Mouse (Mus musculus): ENCODE measurements around the gene Tmem140. TPM values are rescaled to one million over a fixed set of nuclear protein-coding genes. Genes with fewer than 3 reads are reported as not detected.
A peak's percentile ranks its signal among the peaks of the same experiment; 100 is the strongest.

Tmem140 gene
- 2.4 and 2.7 TPM in 2 replicates for polyA plus RNA-seq (2015; fragmentation: Nextera tagmentation; extraction: Ambion mirVana)

DNA sequence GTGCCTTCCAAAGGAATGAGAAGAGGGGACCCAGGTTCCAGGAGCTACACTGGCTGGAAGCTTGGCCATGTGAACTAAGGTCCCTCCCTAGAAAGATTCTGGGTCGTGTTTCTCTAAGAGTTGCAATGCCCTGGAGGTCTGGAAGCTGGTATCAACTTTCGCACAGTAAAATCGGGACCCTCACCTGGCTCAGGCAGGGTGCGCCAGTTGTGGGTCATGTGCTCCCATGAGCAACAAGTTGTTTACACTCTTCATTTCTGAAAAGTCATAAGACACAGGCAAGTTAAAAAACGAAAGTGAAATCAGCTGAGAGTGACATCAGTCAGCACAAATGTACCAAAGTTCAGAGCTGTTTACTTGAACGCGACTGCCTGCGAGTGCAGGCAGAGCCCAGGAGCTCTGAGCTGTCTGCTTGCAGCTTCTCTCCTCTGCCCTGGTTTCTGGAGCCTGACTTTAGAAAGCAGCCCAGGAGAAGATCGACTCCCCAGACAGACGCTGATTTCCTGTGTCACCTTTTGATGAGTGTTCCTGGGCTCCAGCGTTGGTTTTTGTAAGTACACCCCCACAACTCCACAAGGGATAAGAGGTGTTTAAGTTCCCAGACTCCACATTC is at the start of gene Tmem140:
Tmem140 (plus strand) TSS at position 356 of the 613 bp plus-strand sequence.
- Histone ChIP-seq H3K4me2 (peak within 1 kb of the TSS; percentile 69), H3K4me1 (replicated peaks) (peaks cover 57% of the 10 kb centered on the region), H3K36me3 (no peaks in the 10 kb centered on the region), H3K9me3 (replicated peaks) (no peaks in the 10 kb centered on the region), H3K4me3 (replicated peaks) (peak within 1 kb of the TSS; percentile 46), H3K9ac (peak within 1 kb of the TSS; percentile 66), H3K27ac (peak within 1 kb of the TSS; percentile 78), H3K27me3 (no peaks in the 10 kb centered on the region)
- no peak for DNase-seq
- WGBS (ENCODE audit: insufficient replicate concordance), result 21% methylated on average over 11 of the region's 11 CpGs
- peak; percentile 62 for ATAC-seq (ENCODE audit: low read depth)

DNA sequence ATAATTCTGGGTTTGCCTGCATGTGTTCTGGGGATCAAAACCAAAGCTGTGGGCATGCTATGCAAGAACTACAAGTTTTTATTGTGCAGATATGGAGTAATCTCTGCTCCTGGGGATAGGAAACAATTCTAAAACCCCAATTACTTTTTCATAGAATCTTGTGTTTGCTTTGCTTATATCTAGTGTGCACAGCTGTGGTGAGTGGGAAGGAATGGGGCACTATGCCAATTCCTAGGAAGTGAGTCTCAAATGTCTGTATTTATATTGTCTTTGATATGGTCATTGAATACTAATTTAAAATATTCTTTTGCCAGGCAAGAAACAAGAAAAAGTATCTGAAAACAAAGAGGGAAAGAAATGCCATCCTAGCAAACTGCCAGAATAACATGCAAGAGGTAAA is 38.5 kb upstream of the Tmem140 start:
- Histone ChIP-seq H3K4me3 (replicated peaks) (no peak overlapping the region), H3K4me2 (no peak overlapping the region), H3K9me3 (replicated peaks) (no peaks in the 10 kb centered on the region), H3K27me3 (no peaks in the 10 kb centered on the region), H3K9ac (no peak overlapping the region), H3K36me3 (no peaks in the 10 kb centered on the region), H3K4me1 (replicated peaks) (no peaks in the 10 kb centered on the region), H3K27ac (no peak overlapping the region)
- no peak for ATAC-seq (ENCODE audit: low read depth)
- DNase-seq, result no peak

DNA sequence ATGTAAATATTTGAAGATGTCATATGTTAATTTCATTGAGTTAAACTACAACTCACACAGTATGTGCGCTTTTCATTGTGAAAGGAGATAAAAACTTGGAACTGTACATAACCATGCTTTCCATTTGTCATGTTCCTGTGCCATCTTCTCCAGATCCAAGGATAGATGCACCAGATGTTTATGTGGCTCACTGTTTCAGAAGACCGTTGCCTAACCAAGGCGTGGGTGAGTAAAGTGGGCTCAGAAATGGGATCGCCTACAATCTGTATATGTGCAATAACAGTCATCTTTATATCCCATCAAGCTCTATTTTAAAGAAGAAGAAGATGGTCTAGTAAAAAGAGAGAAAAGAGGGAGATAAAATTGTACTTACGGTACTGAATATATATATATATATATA is 30.6 kb upstream of the Tmem140 start:
- Histone ChIP-seq H3K4me2 (no peak overlapping the region), H3K9ac (no peak overlapping the region), H3K27me3 (no peaks in the 10 kb centered on the region), H3K4me1 (replicated peaks) (peaks cover 4% of the 10 kb centered on the region; the same call in 1 of the 2 replicates), H3K4me3 (replicated peaks) (no peak overlapping the region), H3K9me3 (replicated peaks) (no peaks in the 10 kb centered on the region), H3K36me3 (no peaks in the 10 kb centered on the region), H3K27ac (no peak overlapping the region)
- DNase-seq, result no peak
- WGBS (ENCODE audit: insufficient replicate concordance), result 82% methylated on average over 5 of the region's 5 CpGs
- no peak for ATAC-seq (ENCODE audit: low read depth)

DNA sequence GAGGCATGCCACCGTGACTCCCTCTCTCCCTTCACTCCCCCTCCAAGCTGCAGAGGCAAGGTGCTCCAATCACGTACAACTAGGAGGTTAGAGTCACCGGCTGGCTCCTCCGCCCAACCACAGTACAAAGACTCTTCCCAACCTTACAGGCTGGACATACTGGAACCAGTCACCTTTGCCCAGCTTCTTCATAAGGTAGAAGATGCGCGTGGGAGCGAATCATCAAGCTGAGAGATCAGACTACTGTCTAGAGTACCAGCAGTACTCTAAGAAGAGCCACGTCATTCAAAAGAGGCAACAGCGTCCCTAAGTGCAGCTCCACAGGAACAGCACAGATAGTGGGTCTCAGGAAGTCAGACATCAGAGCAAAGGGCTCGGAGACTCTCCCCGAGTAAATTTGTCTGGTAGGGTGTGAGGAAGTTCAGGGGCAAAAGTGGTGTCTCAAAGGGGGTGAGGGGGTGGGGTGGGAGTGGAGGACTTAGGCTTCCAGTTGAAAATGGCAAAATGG is 1.3 kb upstream of the Tmem140 start:
- H3K9me3 ChIP-seq (replicated peaks), result no peaks in the 10 kb centered on the region
- peaks cover 44% of the 10 kb centered on the region for H3K4me1 ChIP-seq (replicated peaks)

DNA sequence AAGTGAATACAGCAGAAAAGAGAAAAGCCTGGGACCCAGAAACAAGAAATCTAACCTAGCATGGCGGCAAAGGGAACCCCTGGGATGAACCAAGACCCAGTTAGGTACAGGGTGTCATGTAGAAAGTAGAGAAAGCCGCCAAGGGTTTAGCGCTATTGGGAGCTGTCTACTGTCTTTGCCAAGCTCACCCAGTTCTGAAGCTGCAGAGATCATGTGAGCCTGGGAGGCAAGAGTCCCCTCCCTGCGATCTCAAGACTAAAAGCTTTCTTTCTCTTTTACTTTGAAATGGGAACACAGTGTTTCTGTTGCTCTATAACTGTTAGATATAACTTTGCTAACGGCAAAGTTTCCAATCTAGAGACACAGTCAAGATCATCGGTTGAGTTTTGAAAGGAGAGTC is 565 bp upstream of the Tmem140 start:
- ATAC-seq (ENCODE audit: low read depth), result no peak
- no peaks in the 10 kb centered on the region for H3K27me3 ChIP-seq
- 71% methylated on average over 6 of the region's 6 CpGs for WGBS (ENCODE audit: insufficient replicate concordance)
- DNase-seq, result no peak
- peak overlapping the region; percentile 66 for H3K9ac ChIP-seq
- H3K4me1 ChIP-seq (replicated peaks), result peaks cover 52% of the 10 kb centered on the region
- H3K36me3 ChIP-seq, result no peaks in the 10 kb centered on the region
- H3K9me3 ChIP-seq (replicated peaks), result no peaks in the 10 kb centered on the region
- peak overlapping the region; percentile 78 for H3K27ac ChIP-seq
- H3K4me3 ChIP-seq (replicated peaks), result peak overlapping the region; percentile 46
- peak overlapping the region; percentile 69 for H3K4me2 ChIP-seq

More for the DNA sequence above, 1.3 kb upstream of the Tmem140 start:
- WGBS (ENCODE audit: insufficient replicate concordance), result 62% methylated on average over 11 of the region's 11 CpGs
- Histone ChIP-seq H3K27me3 (no peaks in the 10 kb centered on the region), H3K4me2 (peak overlapping the region; percentile 69; the same call in 1 of the 2 replicates), H3K36me3 (no peaks in the 10 kb centered on the region), H3K27ac (no peak overlapping the region), H3K4me3 (replicated peaks) (no peak overlapping the region), H3K9ac (no peak overlapping the region)
- no peak for ATAC-seq (ENCODE audit: low read depth)
- no peak for DNase-seq

DNA sequence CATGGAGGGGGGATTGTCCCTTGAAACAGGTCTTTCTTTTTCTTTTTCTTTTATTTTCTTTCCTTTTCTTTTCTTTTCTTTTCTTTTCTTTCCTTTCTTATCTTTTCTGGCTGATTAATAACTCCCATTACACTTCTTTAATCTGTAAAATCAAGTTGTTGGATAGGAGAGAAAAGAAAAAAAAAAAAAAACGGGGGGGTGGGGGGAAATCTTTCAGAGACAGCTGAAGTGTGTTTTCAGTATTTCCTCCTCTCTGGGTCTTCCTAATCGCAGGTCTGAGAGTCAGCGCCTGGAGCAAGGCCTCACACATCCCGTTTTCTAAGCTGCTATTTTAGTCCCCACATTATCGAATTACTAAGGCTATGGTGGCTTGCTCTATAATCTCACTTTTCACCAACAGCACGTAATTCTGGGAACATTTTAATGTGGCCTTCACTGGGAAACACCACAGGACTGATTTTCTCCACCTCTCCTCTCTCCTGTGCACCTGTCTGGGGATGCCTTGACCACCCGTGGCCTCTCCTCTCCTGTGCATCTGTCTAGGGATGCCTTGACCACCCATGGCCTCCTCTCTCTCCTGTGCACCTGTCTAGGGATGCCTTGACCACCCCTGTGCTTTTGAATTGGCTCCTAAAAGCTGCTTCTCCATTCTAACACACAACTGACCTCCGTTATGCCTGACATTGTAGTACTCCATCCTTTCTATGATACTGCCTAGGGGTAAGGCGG is 1.0 kb downstream of the Tmem140 start:
- Histone ChIP-seq H3K36me3 (no peaks in the 10 kb centered on the region), H3K9ac (no peak overlapping the region), H3K4me3 (replicated peaks) (no peak overlapping the region), H3K27me3 (no peaks in the 10 kb centered on the region), H3K27ac (no peak overlapping the region), H3K9me3 (replicated peaks) (no peaks in the 10 kb centered on the region), H3K4me1 (replicated peaks) (peaks cover 67% of the 10 kb centered on the region), H3K4me2 (peak overlapping the region; percentile 17; the same call in 1 of the 2 replicates)
- no peak for ATAC-seq (ENCODE audit: low read depth)
- WGBS (ENCODE audit: insufficient replicate concordance), result 42% methylated on average over 9 of the region's 9 CpGs
- DNase-seq, result no peak

DNA sequence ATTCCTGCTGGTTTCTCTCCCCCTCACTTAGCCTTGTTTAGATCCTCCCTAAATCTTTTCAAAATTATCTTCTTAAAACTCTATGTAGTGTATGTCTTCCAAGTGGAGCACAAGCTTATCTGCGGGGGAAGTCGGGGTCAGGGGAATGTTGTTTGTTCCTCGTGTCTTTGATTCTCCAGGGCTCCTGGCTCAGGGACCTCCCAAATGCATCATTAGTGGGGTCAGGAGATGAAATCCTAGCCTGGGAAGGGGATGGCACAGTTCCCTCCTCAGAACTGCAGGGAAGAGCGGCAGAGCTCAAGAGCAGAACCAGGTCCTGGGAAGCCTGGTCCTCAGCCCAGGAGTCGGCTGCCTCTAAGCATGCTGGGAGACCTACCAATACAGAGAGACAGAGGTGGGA is 2.3 kb downstream of the Tmem140 start:
- Histone ChIP-seq H3K9ac (peak overlapping the region; percentile 6; the same call in 1 of the 2 replicates), H3K4me3 (replicated peaks) (no peak overlapping the region), H3K9me3 (replicated peaks) (no peaks in the 10 kb centered on the region), H3K27ac (peak overlapping the region; percentile 71), H3K27me3 (no peaks in the 10 kb centered on the region), H3K36me3 (no peaks in the 10 kb centered on the region), H3K4me1 (replicated peaks) (peaks cover 79% of the 10 kb centered on the region), H3K4me2 (0 out of 2 replicates have a peak overlapping the region, but pooled peaks have one; percentile 15)
- DNase-seq (no peak), ATAC-seq (ENCODE audit: low read depth) (no peak)
- 58% methylated on average over 5 of the region's 5 CpGs for WGBS (ENCODE audit: insufficient replicate concordance)

DNA sequence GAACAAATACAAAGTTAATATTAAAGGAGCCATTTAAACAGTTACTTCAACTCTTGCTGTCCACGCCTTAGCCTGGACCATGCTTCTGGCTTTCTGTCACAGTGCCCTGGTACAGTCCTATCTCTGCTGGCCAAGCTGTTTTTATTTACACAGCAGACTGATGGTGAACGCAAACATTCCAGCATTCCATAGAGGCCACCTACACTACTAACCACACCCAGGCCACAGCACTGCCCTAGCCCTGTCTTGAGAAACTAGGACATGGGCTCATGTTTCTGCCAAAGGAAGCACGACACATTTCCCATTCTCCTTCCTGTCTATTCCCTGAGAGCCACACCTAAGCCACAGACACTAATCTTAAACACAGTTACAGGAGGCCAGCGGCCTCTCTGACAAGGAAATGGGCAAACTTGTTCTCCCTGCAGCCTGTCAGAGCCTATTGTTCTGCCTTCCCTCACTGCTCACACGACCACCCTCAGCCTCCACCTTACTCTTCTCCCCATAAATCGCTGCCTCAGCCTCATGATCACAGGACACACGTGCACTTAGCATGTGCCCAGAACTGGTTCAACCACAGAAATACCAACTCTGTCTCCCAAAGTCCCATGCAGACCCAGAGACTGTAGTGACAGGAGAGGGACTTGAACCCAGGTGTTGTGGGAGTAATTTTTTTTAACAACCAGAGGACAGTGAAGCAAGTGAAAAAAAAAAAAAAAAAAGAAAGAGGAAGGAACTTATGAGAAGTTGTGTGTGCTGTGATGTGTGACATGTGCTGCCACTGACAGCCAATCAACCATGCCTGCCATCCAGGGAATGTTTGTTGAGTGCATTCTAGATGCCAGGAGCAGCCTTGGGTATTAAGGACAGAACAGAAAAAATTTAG is 3.0 kb downstream of the Tmem140 start:
- Histone ChIP-seq H3K4me1 (replicated peaks) (peaks cover 87% of the 10 kb centered on the region), H3K36me3 (no peaks in the 10 kb centered on the region), H3K4me3 (replicated peaks) (no peak overlapping the region), H3K27ac (peak overlapping the region; percentile 71), H3K4me2 (0 out of 2 replicates have a peak overlapping the region, but pooled peaks have one; percentile 15), H3K27me3 (no peaks in the 10 kb centered on the region), H3K9me3 (replicated peaks) (no peaks in the 10 kb centered on the region), H3K9ac (peak overlapping the region; percentile 47; the same call in 1 of the 2 replicates)
- ATAC-seq (ENCODE audit: low read depth) (peak; percentile 57), DNase-seq (no peak)
- WGBS (ENCODE audit: insufficient replicate concordance), result 26% methylated on average over 7 of the region's 7 CpGs

DNA sequence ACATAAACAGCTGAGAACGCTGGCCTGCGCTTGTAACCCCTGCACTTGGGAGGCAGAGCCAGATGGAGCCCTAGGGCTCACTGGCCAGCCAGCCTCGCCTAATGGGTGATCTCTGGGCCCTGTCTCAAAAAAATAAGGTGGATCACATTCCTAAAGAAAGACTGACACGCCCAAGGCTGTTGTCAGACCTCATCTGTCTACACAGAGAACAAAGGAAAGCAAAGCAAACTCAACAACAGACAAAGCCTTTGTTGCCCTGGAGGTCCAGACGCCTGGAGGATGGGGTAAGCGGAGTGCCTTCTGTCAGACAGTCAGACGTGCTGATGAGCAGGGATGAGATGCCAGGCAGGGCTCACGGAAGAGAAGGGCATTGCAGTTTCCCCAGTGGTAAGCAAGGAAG is 3.8 kb downstream of the Tmem140 start:
- H3K9ac ChIP-seq, result no peak overlapping the region
- WGBS (ENCODE audit: insufficient replicate concordance), result 70% methylated on average over 8 of the region's 8 CpGs
- H3K4me3 ChIP-seq (replicated peaks), result no peak overlapping the region
- H3K4me1 ChIP-seq (replicated peaks), result peaks cover 86% of the 10 kb centered on the region
- H3K27ac ChIP-seq, result peak overlapping the region; percentile 88; the same call in 1 of the 2 replicates
- no peak for DNase-seq
- H3K36me3 ChIP-seq, result no peaks in the 10 kb centered on the region
- H3K27me3 ChIP-seq, result no peaks in the 10 kb centered on the region
- no peak for ATAC-seq (ENCODE audit: low read depth)
- H3K9me3 ChIP-seq (replicated peaks), result no peaks in the 10 kb centered on the region
- no peak overlapping the region for H3K4me2 ChIP-seq

DNA sequence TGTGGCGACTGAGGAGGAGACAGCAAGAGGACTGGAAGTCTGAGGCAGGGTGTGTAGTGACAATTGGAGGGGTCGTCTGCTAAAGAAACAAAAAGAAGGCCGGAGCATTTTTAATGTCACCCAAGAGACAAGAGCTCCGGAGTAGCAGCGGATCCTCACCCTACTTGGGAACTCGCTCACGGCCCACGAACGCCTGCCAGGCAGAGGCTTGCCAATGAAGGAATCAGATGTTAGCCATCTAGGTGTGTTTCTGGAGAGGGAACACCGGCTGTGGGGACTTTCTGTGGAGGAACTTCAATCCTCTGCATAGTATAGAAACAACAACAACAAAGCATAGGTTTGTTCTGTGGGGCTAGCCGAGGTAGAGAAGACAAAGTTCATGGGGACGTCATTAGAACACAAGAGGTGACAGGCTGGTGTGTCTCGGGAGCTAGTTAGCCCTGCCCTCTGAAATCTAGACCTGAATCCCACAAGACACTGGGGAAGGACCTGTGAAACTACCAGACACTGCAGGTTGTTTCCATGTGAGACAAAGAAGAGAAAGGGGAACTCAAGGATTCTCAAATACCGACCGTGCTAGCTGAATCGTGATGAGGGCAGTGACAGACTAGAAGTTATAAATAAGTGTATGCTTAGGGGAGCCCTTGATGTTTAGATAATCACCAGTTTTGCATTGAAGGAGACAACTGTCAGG is 4.5 kb downstream of the Tmem140 start:
- Histone ChIP-seq H3K9me3 (replicated peaks) (no peaks in the 10 kb centered on the region), H3K36me3 (peaks cover 6% of the 10 kb centered on the region; the same call in 1 of the 2 replicates), H3K4me2 (peak overlapping the region; percentile 54; the same call in 1 of the 2 replicates), H3K27ac (peak overlapping the region; percentile 88), H3K27me3 (no peaks in the 10 kb centered on the region), H3K4me1 (replicated peaks) (peaks cover 87% of the 10 kb centered on the region), H3K4me3 (replicated peaks) (no peak overlapping the region), H3K9ac (no peak overlapping the region)
- DNase-seq (no peak), ATAC-seq (ENCODE audit: low read depth) (no peak)
- 60% methylated on average over 16 of the region's 16 CpGs for WGBS (ENCODE audit: insufficient replicate concordance)
